Mouse (Mus musculus) cerebellum, adult 2 months (tissue): ENCODE data around the gene Nme2. TPM values are rescaled to one million over a fixed set of nuclear protein-coding genes. Genes with fewer than 3 reads are reported as not detected.
A peak's percentile ranks its signal among the peaks of the same experiment; 100 is the strongest.

Source experiments
- DNase-seq, 2 experiments: peaks; one replicate each; pipeline ENCODE4 v3.0.0; 2021
- H3K27ac ChIP-seq: fragments of 200-500 bp; 2 replicates; pipeline ENCODE4 v1.5.1; 2012; ENCODE audit warnings: low read length, control low read depth, inconsistent platforms; ENCODE audit not compliant: insufficient read depth
- H3K27me3 ChIP-seq: fragments of 200-500 bp; 2 replicates; pipeline ENCODE4 v1.6.1; 2012; ENCODE audit warnings: inconsistent platforms, mild to moderate bottlenecking, low read length, moderate library complexity; ENCODE audit not compliant: control insufficient read depth, insufficient read depth
- H3K4me1 ChIP-seq: fragments of 200-500 bp; 2 replicates; pipeline ENCODE4 v1.6.1; 2011; ENCODE audit warnings: low read length; ENCODE audit not compliant: control insufficient read depth, insufficient read depth
- H3K4me3 ChIP-seq: fragments of 200-500 bp; replicated peaks from 2 replicates; pipeline ENCODE3; 2011; ENCODE audit warnings: mild to moderate bottlenecking, low read depth, low read length, control low read depth; ENCODE audit not compliant: insufficient read depth
- CTCF ChIP-seq: fragments of 200-500 bp; IDR thresholded peaks from 2 replicates; pipeline ENCODE4 v1.5.1; 2011; ENCODE audit warnings: low read depth, mild to moderate bottlenecking, control low read depth, low read length, moderate library complexity, borderline replicate concordance; ENCODE audit not compliant: insufficient read depth
- POLR2A ChIP-seq: fragments of 200-500 bp; IDR thresholded peaks from 2 replicates; pipeline ENCODE4 v1.6.1; 2011; ENCODE audit warnings: low read length, control low read depth, borderline replicate concordance; ENCODE audit not compliant: insufficient read depth
- WGBS: fragments of 180-500 bp; shearing (Covaris S2); methylation state at CpG from one replicate; pipeline ENCODE4 v1.1.7; 2018; 5-methylcytosine and 5-hydroxymethylcytosine counted together
- polyA plus RNA-seq: library from polyadenylated mRNA; depleted of rRNA; stranded (reverse); fragments of >200 nt; gene quantifications from 2 replicates; pipeline ENCODE4 v1.2.3, GENCODE M21; 2012; rRNA removed

Gene Nme2
- polyA plus RNA-seq, result 109 and 115 TPM in 2 replicates

DNA sequence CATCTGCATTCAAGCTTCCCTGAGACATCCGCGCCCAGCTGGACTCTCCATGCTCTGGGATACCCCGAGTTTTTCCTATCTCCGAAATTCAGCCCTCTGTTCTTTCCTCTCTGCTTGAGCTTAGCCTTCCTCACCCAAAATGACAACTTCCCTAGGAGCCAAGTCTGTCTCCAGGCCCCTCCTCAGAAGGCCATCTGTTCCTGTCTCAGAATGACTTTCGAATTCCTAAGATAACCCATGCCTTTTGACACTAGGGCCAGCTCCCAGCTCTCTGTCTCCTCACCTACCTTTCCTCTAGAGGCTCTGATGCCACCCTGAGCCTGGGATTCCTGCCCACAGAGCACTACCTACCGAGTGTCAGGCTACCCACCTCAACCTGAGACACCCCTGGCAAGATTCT lies at the start of gene Nme2:
Nme2 (minus strand) TSS at position 101 of the 400 bp plus-strand sequence.
- DNase-seq, result peak in 1 of 2 experiments; percentile 30
- H3K4me1 ChIP-seq, result peaks cover 3% of the 10 kb centered on the region; the same call in 1 of the 2 replicates

DNA sequence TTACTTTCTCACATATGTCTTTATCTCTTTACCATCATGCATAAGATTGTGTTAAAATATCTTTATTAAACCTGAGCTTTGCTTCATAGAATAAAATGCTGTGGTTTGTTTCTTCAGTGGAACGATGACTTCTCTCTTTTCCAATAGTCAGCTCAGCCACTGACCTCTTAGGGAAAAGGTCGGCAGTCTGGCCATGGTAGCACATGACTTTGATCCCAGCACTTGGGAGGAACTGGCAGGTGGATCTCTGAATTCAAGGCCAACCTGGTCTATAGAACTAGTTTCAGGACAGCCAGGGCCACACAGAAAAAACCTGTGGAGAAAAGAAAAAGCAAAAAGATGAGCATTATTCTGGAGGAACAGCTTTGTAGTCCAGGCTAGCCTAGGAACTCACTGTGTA lies 47.3 kb upstream of the Nme2 start:
- no peak for DNase-seq
- H3K27ac ChIP-seq, result no peak overlapping the region
- WGBS, result 91% methylated on average over 2 of the region's 2 CpGs
- no peaks in the 10 kb centered on the region for H3K27me3 ChIP-seq
- H3K4me3 ChIP-seq, result no peak overlapping the region
- no peak for TF ChIP-seq CTCF
- TF ChIP-seq POLR2A, result no peak
- no peaks in the 10 kb centered on the region; the same call in none of the 2 replicates for H3K4me1 ChIP-seq

More for the DNA sequence above, at the start of gene Nme2:
- peak within 1 kb of the TSS; percentile 29; the same call in 1 of the 2 replicates for H3K27ac ChIP-seq
- H3K4me3 ChIP-seq, result peak within 1 kb of the TSS; percentile 62
- no peak for TF ChIP-seq POLR2A
- TF ChIP-seq CTCF, result no peak
- no peaks in the 10 kb centered on the region for H3K27me3 ChIP-seq
- under 1% methylated on average over 6 of the region's 6 CpGs for WGBS

DNA sequence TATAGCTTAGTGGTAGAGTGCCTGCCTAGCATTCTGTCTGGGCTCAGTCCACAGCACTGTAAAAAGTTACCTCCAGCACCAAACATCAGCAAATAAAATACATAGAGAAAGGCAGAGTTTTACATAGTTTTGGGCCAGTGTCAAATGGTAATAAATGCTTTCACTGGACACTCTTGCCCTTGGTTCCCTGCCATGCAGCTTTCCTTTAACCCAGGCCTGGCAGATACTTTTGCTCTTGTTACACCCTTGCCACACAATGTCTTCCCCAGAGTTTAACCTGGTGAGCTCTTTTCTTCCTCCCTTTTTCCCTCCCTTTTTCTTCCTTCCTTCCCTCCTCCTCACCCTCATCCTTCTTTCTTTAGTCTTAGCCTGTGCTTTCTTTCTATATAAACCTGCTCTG lies 43.2 kb upstream of the Nme2 start:
- Histone ChIP-seq H3K27ac (no peak overlapping the region), H3K4me1 (peaks cover 3% of the 10 kb centered on the region), H3K27me3 (no peaks in the 10 kb centered on the region), H3K4me3 (no peak overlapping the region)
- no peak for DNase-seq
- no peak for TF ChIP-seq POLR2A
- TF ChIP-seq CTCF, result no peak

DNA sequence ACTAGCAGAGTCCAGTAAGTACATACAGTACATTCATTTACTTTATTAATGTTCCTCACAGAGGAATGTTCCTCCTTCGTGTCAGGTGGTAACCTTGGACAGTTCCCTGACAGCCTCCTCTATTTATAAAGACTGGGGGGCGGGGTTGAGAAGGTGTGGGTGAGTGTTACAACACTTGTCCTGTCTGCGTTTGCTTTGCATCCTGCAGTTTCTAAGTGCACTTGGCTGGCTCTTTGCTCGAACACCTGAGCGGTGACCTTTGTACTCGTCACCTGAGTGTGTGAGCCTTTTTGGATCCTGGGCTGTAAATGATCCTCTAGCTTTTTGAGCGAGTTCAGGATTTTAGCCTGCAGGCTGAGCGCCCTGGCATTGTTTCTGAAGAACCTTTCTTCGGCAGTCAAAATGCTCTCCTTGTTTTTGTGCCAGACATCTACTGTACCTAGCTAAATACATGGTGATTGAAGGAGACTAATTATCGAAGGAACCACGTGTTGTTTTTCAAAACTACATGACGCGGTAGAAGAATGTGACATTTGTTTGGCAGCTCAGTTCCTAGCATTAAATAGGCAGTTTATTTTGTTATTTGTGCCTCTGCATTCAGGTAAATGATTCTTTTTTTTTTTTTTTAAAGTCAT lies 41.2 kb upstream of the Nme2 start:
- peak; percentile 26 to 33 for DNase-seq
- WGBS, result 5% methylated on average over 13 of the region's 13 CpGs
- TF ChIP-seq POLR2A, result no peak
- TF ChIP-seq CTCF, result no peak
- Histone ChIP-seq H3K4me1 (peaks cover 3% of the 10 kb centered on the region), H3K4me3 (peak overlapping the region; percentile 53), H3K27me3 (no peaks in the 10 kb centered on the region), H3K27ac (no peak overlapping the region)

DNA sequence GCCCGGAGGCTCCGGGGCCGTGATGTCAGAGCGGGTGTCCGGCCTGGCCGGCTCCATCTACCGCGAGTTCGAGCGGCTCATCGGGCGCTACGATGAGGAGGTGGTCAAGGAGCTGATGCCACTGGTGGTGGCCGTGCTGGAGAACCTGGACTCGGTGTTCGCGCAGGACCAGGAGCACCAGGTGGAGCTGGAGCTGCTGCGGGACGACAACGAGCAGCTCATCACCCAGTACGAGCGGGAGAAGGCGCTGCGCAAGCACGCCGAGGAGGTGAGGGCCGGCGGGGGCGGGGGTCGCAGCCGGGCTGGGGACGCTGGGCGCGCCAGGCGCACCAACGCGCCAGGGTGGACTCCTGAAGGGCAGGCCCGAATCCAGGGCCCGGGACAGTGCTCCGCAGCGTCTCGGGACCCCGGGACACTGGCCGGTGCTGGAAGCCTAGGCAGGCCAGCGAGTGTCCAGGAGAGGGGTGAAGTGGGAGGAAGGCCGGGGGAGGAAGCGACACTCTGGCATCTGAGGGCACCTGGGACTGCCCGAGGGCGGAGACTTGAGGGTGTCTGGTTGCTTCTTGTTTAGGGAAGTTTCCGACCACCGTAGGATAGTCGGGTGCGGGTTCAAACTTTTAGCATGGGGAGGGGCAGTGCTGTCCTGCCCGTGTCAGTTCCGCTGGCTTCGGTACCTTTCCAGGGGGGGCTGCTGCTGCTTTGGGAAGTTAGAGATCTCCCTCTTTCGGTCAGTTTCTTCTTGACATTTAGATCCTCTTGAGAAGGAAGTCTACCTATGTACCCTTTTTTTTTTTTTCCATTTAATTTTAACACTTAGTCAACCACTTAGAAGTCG lies 40.5 kb upstream of the Nme2 start:
- H3K4me3 ChIP-seq, result peak overlapping the region; percentile 93
- DNase-seq, result no peak
- H3K4me1 ChIP-seq, result peaks cover 3% of the 10 kb centered on the region
- H3K27ac ChIP-seq, result peak overlapping the region; percentile 73
- H3K27me3 ChIP-seq, result no peaks in the 10 kb centered on the region
- WGBS, result under 1% methylated on average over 57 of the region's 58 CpGs
- TF ChIP-seq POLR2A (no peak), CTCF (no peak)

DNA sequence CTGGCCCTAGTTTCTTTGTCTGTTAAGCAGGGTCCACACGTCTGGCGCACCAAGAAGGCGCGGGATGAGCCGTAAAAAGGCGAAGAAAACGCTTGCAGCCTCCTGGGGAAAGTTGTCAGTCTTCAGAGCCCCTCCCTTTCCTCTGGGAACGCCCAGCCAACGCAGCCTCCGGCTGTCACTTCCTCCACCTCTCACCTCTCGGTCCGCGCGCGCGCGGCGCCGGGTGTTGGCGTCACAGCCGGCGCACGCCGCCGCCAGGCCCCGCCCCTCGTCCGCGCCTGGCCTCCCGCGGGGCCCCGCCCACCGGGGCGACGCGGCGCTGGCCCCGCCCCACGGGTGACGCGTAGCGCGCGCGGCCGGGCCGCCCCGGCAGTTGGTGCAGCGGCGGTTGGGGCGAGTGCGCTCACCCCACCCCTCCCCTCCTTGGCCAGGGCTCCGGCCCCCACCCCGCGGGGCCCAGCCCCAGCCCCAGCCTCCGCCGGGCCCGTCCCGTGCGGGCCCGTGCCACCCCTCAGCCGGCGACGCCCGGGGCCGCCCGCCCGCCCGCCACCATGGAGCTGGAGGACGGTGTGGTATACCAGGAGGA lies 39.8 kb upstream of the Nme2 start, which contains the start of gene Spag9:
Spag9 (plus strand) TSS at position 372 of the 586 bp plus-strand sequence.
- peak; percentile 91 to 94 for DNase-seq
- H3K27ac ChIP-seq, result peak within 1 kb of the TSS; percentile 99
- peak; percentile 90 for TF ChIP-seq POLR2A
- TF ChIP-seq CTCF, result no peak
- 2% methylated on average over 55 of the region's 70 CpGs for WGBS
- peak within 1 kb of the TSS; percentile 100 for H3K4me3 ChIP-seq
- peaks cover 3% of the 10 kb centered on the region for H3K4me1 ChIP-seq
- no peaks in the 10 kb centered on the region for H3K27me3 ChIP-seq

DNA sequence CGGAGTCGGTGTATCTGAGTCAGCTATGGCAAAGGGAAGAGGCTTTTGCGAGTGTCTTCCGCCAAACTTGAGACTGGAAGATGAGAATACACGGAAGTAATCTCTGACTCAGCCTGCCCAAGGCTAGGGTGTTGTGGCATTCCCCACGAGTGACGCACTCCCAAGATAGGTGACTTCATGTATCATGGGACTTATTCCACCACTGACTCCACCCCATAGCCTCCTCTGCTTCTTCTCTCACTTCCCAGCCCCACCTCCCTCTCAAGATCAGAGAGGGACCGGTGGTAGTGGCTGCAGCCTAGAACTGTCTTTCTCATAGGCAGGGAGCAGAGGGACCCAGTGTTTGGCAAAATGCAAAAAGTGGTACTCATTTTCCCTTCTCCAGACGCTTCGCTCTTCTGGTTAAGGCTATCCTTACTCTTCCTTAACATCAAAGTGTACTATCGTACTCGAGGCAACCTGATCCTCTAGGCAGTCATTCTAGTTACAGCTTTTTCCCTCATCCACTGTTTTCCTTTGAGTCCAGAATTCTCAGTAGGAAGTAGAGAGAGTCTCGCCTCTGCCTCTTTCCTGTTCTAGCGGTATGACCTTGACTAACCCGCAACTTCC lies 39.2 kb upstream of the Nme2 start:
- WGBS, result 3% methylated on average over 15 of the region's 15 CpGs
- H3K27me3 ChIP-seq, result no peaks in the 10 kb centered on the region
- TF ChIP-seq CTCF (no peak), POLR2A (peak; percentile 62; the same call in 1 of the 2 replicates)
- H3K4me3 ChIP-seq, result peak overlapping the region; percentile 100
- H3K27ac ChIP-seq, result peak overlapping the region; percentile 99
- peak; percentile 78 to 89 for DNase-seq
- peaks cover 3% of the 10 kb centered on the region for H3K4me1 ChIP-seq
